Mouse (Mus musculus) midbrain, embryonic 13.5 days (tissue): Measurements from ENCODE around the gene St6gal1. TPM values are rescaled to one million over a fixed set of nuclear protein-coding genes. Genes with fewer than 3 reads are reported as not detected.

ENCODE experiments used
- ATAC-seq: fragments of 200-750 bp; cut with Nextera tagmentation; 2 replicates; pipeline ENCODE4 v1.8.0; 2017; ENCODE audit warnings: mild to moderate bottlenecking, moderate TSS enrichment, moderate library complexity
- H3K27ac ChIP-seq: fragments of 300-500 bp; sonication (generic); 2 replicates; pipeline ENCODE4 v1.5.1; 2015; ENCODE audit warnings: inconsistent platforms, mild to moderate bottlenecking, moderate library complexity
- H3K27me3 ChIP-seq: fragments of 300-500 bp; sonication (generic); 2 replicates; pipeline ENCODE4 v1.6.1; 2015; ENCODE audit warnings: mild to moderate bottlenecking, inconsistent platforms
- H3K36me3 ChIP-seq: fragments of 300-500 bp; sonication (generic); 2 replicates; pipeline ENCODE4 v1.6.1; 2015; ENCODE audit warnings: mild to moderate bottlenecking, inconsistent platforms
- H3K4me1 ChIP-seq: fragments of 300-500 bp; sonication (generic); replicated peaks from 2 replicates; pipeline ENCODE4 v1.6.1; 2015; ENCODE audit warnings: inconsistent platforms
- H3K4me2 ChIP-seq: fragments of 300-500 bp; sonication (generic); replicated peaks from 2 replicates; pipeline ENCODE4 v1.6.1; 2015; ENCODE audit warnings: moderate library complexity, mild to moderate bottlenecking, inconsistent platforms
- H3K4me3 ChIP-seq: fragments of 300-500 bp; sonication (generic); replicated peaks from 2 replicates; pipeline ENCODE4 v1.5.1; 2015; ENCODE audit warnings: mild to moderate bottlenecking, inconsistent platforms
- H3K9ac ChIP-seq: fragments of 300-500 bp; sonication (generic); replicated peaks from 2 replicates; pipeline ENCODE4 v1.6.1; 2015; ENCODE audit warnings: mild to moderate bottlenecking, inconsistent platforms
- H3K9me3 ChIP-seq: fragments of 300-500 bp; sonication (generic); 2 replicates; pipeline ENCODE4 v1.6.1; 2016; ENCODE audit warnings: mild to moderate bottlenecking, inconsistent platforms
- WGBS: fragments of 180-500 bp; shearing (Covaris S2); methylation state at CpG from one replicate; pipeline ENCODE4 v1.1.7; 2015; 5-methylcytosine and 5-hydroxymethylcytosine counted together
- polyA plus RNA-seq: library from polyadenylated mRNA; unstranded; fragments of >200 nt; fragmentation: Nextera tagmentation; extraction: Ambion mirVana; gene quantifications from 2 replicates; pipeline ENCODE4 v1.2.1, GENCODE M21; 2015

St6gal1 gene
- polyA plus RNA-seq, 1 experiment from 2014 or later = 44.5 TPM

GRCm38 (mm10) chr16:23269984-23270912, 45.7 kb downstream of the St6gal1 start:
- H3K9ac ChIP-seq = no peak overlapping the region; the same call in 1 of the 2 replicates
- WGBS = 18% methylated on average over 10 of the region's 10 CpGs
- no peaks in the 10 kb centered on the region for H3K36me3 ChIP-seq
- peak overlapping the region; percentile 13; the same call in 1 of the 2 replicates for H3K4me2 ChIP-seq
- peak; percentile 72 for ATAC-seq
- no peak overlapping the region for H3K4me3 ChIP-seq
- peak overlapping the region; percentile 72 for H3K27ac ChIP-seq
- peaks cover 54% of the 10 kb centered on the region for H3K4me1 ChIP-seq
- no peaks in the 10 kb centered on the region for H3K27me3 ChIP-seq
- H3K9me3 ChIP-seq = no peaks in the 10 kb centered on the region

DNA sequence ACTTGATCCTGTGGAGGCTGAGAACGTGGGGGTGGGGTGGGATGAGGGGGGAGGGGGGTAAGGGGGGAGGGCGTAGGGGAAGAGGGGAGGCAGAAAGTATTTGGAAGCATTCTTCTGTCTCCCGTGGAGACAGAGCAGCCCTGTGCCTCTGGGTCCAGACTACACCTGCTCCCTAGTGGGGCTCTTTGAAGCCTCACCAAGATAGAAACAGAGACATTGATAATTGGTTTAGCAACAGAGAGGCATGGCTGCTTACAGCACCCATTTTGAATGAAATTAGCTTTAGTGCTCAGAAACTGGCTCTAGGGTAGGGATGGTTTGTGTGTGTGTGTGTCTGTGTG, 46.3 kb downstream of the St6gal1 start:
- Histone ChIP-seq H3K4me3 (no peak overlapping the region), H3K36me3 (no peaks in the 10 kb centered on the region; the same call in 1 of the 2 replicates), H3K4me1 (peaks cover 54% of the 10 kb centered on the region), H3K27me3 (no peaks in the 10 kb centered on the region), H3K9me3 (no peaks in the 10 kb centered on the region), H3K9ac (no peak overlapping the region), H3K27ac (peak overlapping the region; percentile 72), H3K4me2 (no peak overlapping the region; the same call in 1 of the 2 replicates)
- peak; percentile 69 for ATAC-seq
- WGBS = 2% methylated on average over 3 of the region's 3 CpGs

- 75% methylated on average over 14 of the region's 14 CpGs for WGBS
- peaks cover 54% of the 10 kb centered on the region for H3K4me1 ChIP-seq
- H3K27ac ChIP-seq = 0 out of 2 replicates have a peak overlapping the region, but pooled peaks have one; percentile 72
- H3K27me3 ChIP-seq = no peaks in the 10 kb centered on the region
- H3K36me3 ChIP-seq = no peaks in the 10 kb centered on the region; the same call in 1 of the 2 replicates
- no peak for ATAC-seq
- H3K9me3 ChIP-seq = no peaks in the 10 kb centered on the region
- H3K4me2 ChIP-seq = no peak overlapping the region
- no peak overlapping the region for H3K9ac ChIP-seq
- H3K4me3 ChIP-seq = no peak overlapping the region
These were observed 47.4 kb downstream of the St6gal1 start for GRCm38 (mm10) chr16:23271746-23272520.

- H3K9ac ChIP-seq = no peak overlapping the region
- H3K4me2 ChIP-seq = no peak overlapping the region
- H3K4me1 ChIP-seq = peaks cover 54% of the 10 kb centered on the region
- H3K9me3 ChIP-seq = no peaks in the 10 kb centered on the region
- H3K4me3 ChIP-seq = no peak overlapping the region
- H3K27me3 ChIP-seq = no peaks in the 10 kb centered on the region
- ATAC-seq = no peak
- H3K27ac ChIP-seq = no peak overlapping the region
- H3K36me3 ChIP-seq = no peaks in the 10 kb centered on the region; the same call in 1 of the 2 replicates
- WGBS = 55% methylated on average over 9 of the region's 9 CpGs
These were observed 48.1 kb downstream of the St6gal1 start for GRCm38 (mm10) chr16:23272521-23273230.

GRCm38 (mm10) chr16:23274005-23274404, 49.5 kb downstream of the St6gal1 start:
- 65% methylated on average over 6 of the region's 6 CpGs for WGBS

DNA sequence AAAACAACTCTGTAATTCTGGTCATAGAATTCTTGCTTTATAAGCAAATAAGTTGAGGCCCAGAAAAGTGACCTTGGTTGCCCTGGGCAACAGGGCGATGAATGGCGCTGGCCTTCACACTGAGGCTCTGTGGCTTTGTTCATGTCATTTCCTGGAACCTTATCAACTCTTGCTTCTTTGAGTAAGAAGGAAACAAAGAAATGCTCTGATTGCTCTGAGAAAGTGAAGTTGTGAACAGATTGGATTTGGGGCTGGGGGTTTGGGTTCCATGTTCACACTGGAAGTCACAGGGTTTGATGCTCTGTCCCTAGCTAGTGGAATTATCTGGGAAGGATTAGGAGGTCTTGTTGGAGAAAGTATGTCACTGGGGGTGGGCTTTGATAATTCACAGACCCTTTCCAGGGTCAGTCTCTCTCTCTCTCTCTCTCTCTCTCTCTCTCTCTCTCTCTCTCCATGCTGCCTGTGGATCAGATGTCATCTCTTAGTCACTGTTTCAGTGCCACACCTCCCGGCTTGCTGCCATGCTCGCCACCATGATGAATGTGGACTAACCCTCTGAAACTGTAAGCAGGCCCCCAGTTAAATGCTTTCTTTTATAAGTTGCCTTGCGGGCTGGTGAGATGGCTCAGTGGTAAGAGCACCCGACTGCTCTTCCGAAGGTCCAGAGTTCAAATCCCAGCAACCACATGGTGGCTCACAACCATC, 50.2 kb downstream of the St6gal1 start:
- Histone ChIP-seq H3K27ac (peak overlapping the region; percentile 47), H3K4me3 (no peak overlapping the region), H3K4me1 (peaks cover 46% of the 10 kb centered on the region), H3K9ac (no peak overlapping the region), H3K4me2 (no peak overlapping the region), H3K9me3 (no peaks in the 10 kb centered on the region), H3K27me3 (no peaks in the 10 kb centered on the region), H3K36me3 (no peaks in the 10 kb centered on the region; the same call in 1 of the 2 replicates)
- 85% methylated on average over 7 of the region's 7 CpGs for WGBS
- ATAC-seq = no peak

More at GRCm38 (mm10) chr16:23274005-23274404, 49.5 kb downstream of the St6gal1 start:
- ATAC-seq = no peak
- H3K4me2 ChIP-seq = no peak overlapping the region
- no peak overlapping the region for H3K27ac ChIP-seq
- no peak overlapping the region for H3K9ac ChIP-seq
- no peaks in the 10 kb centered on the region for H3K27me3 ChIP-seq
- no peaks in the 10 kb centered on the region for H3K9me3 ChIP-seq
- H3K36me3 ChIP-seq = no peaks in the 10 kb centered on the region; the same call in 1 of the 2 replicates
- H3K4me1 ChIP-seq = peaks cover 53% of the 10 kb centered on the region
- no peak overlapping the region for H3K4me3 ChIP-seq

GRCm38 (mm10) chr16:23275661-23276060, 51.1 kb downstream of the St6gal1 start:
- Histone ChIP-seq H3K4me1 (peaks cover 36% of the 10 kb centered on the region), H3K36me3 (no peaks in the 10 kb centered on the region; the same call in 1 of the 2 replicates), H3K27ac (no peak overlapping the region), H3K9me3 (no peaks in the 10 kb centered on the region), H3K9ac (no peak overlapping the region), H3K4me2 (no peak overlapping the region), H3K27me3 (no peaks in the 10 kb centered on the region), H3K4me3 (no peak overlapping the region)
- no peak for ATAC-seq
- WGBS = 92% methylated on average over 2 of the region's 2 CpGs

DNA sequence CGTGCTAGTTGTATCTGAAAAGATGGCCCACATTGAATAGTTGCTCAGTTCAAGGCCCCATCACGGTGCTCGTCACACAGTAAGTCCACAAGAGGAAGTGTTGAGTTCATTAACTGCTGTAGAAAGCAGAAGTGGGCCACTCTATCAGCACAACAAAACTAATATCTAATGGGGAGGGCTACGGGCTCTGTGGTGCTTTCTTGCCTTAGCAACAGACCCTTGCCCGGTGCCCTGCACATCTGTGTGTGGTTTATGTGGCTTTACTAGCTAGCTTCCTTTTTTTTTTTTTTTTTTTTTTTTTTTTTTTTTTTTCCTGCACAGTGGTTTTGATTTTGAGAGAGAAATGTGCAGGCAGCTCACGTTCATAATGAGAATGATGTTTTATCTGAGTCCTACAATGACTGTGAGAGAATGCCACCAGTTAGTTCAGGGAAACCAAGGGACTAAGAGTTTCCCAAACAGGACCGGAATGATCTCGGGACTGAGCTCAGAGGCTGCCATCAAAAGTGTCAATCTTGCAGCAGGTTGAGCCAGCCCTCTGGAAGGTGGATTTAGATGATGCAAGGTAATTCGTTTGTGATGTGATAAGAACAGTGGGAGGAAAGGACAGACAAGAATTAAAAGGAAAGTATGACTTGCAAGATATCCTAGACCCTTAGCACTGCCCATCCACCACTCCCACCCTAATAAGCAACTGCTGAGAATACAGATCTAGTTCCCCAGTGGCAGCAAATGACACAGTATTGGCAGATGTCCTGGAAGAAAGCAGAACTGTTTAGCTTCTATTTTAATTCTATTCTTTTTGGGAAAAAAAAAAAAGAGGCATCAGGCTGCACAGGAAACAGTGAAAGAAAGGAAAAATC, 55.6 kb downstream of the St6gal1 start:
- Histone ChIP-seq H3K9me3 (no peaks in the 10 kb centered on the region), H3K9ac (no peak overlapping the region), H3K4me1 (no peaks in the 10 kb centered on the region; the same call in 1 of the 2 replicates), H3K4me3 (no peak overlapping the region), H3K4me2 (no peak overlapping the region), H3K27me3 (no peaks in the 10 kb centered on the region), H3K36me3 (no peaks in the 10 kb centered on the region; the same call in 1 of the 2 replicates), H3K27ac (no peak overlapping the region)
- WGBS = 76% methylated on average over 9 of the region's 9 CpGs
- no peak for ATAC-seq

- no peak for ATAC-seq
- no peaks in the 10 kb centered on the region; the same call in 1 of the 2 replicates for H3K4me1 ChIP-seq
- no peak overlapping the region for H3K27ac ChIP-seq
- no peak overlapping the region for H3K4me2 ChIP-seq
- no peaks in the 10 kb centered on the region; the same call in 1 of the 2 replicates for H3K36me3 ChIP-seq
- H3K9me3 ChIP-seq = no peaks in the 10 kb centered on the region
- WGBS = 82% methylated on average over 4 of the region's 4 CpGs
- no peak overlapping the region for H3K9ac ChIP-seq
- no peaks in the 10 kb centered on the region for H3K27me3 ChIP-seq
- H3K4me3 ChIP-seq = no peak overlapping the region
These were observed 56.2 kb downstream of the St6gal1 start for GRCm38 (mm10) chr16:23280742-23281090.

GRCm38 (mm10) chr16:23282241-23282640, 57.7 kb downstream of the St6gal1 start:
- 93% methylated on average over 5 of the region's 5 CpGs for WGBS
- H3K27ac ChIP-seq = no peak overlapping the region
- no peaks in the 10 kb centered on the region; the same call in 1 of the 2 replicates for H3K4me1 ChIP-seq
- H3K36me3 ChIP-seq = no peaks in the 10 kb centered on the region
- H3K4me3 ChIP-seq = no peak overlapping the region
- H3K27me3 ChIP-seq = no peaks in the 10 kb centered on the region
- ATAC-seq = no peak
- no peak overlapping the region for H3K4me2 ChIP-seq
- no peaks in the 10 kb centered on the region for H3K9me3 ChIP-seq
- H3K9ac ChIP-seq = no peak overlapping the region
